ENCODE assay signal across 8 mouse cellular contexts in the genomic region with DNA sequence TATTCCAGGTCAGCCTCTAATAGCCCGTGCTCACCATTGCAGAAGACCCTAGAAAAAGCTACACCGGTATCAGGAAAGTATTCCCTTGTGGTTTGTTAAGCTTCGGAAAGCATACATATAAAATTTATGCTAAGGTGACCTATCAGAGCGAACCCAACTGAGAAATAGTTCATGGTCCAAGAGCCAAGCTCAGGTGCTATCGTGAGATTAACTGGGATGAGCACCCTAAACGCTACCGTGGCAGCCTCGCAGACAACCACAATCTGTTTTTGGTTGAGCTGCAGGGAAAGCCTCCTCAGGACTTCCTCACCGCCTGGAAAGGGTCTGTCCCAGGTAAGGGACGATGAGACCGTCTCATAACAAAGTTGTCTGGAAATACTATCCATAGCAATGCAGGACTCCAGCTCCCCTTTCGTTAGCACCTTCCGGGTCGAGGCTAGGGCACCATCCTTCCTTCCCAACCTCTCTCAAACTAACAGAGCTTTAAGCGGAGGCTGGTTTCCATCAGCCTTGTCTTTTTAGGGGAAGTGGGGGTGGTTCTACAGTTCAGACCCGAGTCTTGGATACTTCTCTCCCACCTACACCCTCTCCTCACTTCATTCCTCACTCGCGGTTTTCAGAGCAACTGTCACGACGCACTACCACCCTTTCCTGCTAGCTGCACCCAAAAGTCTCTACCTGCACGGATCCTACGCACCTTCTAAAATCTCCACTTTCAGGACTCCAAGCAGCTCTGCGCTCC. TPM values are rescaled to one million over a fixed set of nuclear protein-coding genes. Genes with fewer than 3 reads are reported as not detected.
DNase-seq lines count a peak whose midpoint lies in the region; ATAC-seq lines count a peak whose summit lies in the region.

No protein-coding gene starts in this region.

- peak overlapping the region; percentile 86 for H3K4me2 ChIP-seq in hindbrain, embryonic 16.5 days (ENCODE audit: low read length)
- peak overlapping the region; percentile 98 for H3K4me2 ChIP-seq in midbrain, embryonic 11.5 days

- peak overlapping the region; percentile 98 for H3K9ac ChIP-seq in hindbrain, embryonic 16.5 days (ENCODE audit: low read depth, low read length)
- H3K9ac ChIP-seq in midbrain, embryonic 11.5 days (ENCODE audit: low read length): peak overlapping the region; percentile 91

- H3K9me3 ChIP-seq in hindbrain, embryonic 16.5 days (ENCODE audit: control insufficient read depth, low read length): no peaks in the 10 kb centered on the region
- H3K9me3 ChIP-seq in midbrain, embryonic 11.5 days (ENCODE audit: control insufficient read depth, low read length): no peaks in the 10 kb centered on the region

- peak; percentile 55 for ATAC-seq in frontal cortex, adult (ENCODE audit: low TSS enrichment)
- ATAC-seq in hindbrain, embryonic 16.5 days: no peak
- ATAC-seq in midbrain, embryonic 11.5 days (ENCODE audit: low FRiP score): no peak
- no peak; the same call in 1 of the 2 replicates for ATAC-seq in erythroid progenitor cell, adult 5-6 weeks (replicated peaks; ENCODE audit: low FRiP score, poor library complexity, severe bottlenecking)

- peaks cover 37% of the 10 kb centered on the region for H3K4me1 ChIP-seq in hindbrain, embryonic 16.5 days (ENCODE audit: control insufficient read depth, insufficient read depth, low read depth, low read length)
- peaks cover 24% of the 10 kb centered on the region for H3K4me1 ChIP-seq in midbrain, embryonic 11.5 days (ENCODE audit: control insufficient read depth, insufficient read depth, low read length)

- H3K4me3 ChIP-seq in hindbrain, embryonic 16.5 days (ENCODE audit: low read length): peak overlapping the region; percentile 83
- peak overlapping the region; percentile 83 for H3K4me3 ChIP-seq in midbrain, embryonic 11.5 days (ENCODE audit: low read depth, low read length)

- DNase-seq in frontal cortex, postnatal 10 days (ENCODE audit: low spot score in 2 of 2): no peak
- peak; percentile 36 for DNase-seq in thymus, postnatal 4 days
- DNase-seq in thymus, postnatal 25 days: no peak
- no peak for DNase-seq in midbrain, embryonic 11.5 days (ENCODE audit: low spot score, missing footprints)
- DNase-seq in ovary, postnatal 14 days (ENCODE audit: low spot score): no peak

- no peaks in the 10 kb centered on the region for H3K36me3 ChIP-seq in hindbrain, embryonic 16.5 days (ENCODE audit: control insufficient read depth, insufficient read depth, low read length)
- no peaks in the 10 kb centered on the region for H3K36me3 ChIP-seq in midbrain, embryonic 11.5 days (ENCODE audit: control insufficient read depth, insufficient read depth, low read length)

- 7% methylated on average over 23 of the region's 23 CpGs for WGBS in hindbrain, embryonic 16.5 days
- WGBS in midbrain, embryonic 11.5 days: 12% methylated on average over 23 of the region's 23 CpGs

- H3K27ac ChIP-seq in hindbrain, embryonic 16.5 days (ENCODE audit: low read depth, low read length): peak overlapping the region; percentile 89
- H3K27ac ChIP-seq in midbrain, embryonic 11.5 days (ENCODE audit: low read depth, low read length): peak overlapping the region; percentile 71; the same call in 1 of the 2 replicates

- H3K27me3 ChIP-seq in hindbrain, embryonic 16.5 days (replicated peaks; ENCODE audit: control insufficient read depth, insufficient read depth, low read length): no peaks in the 10 kb centered on the region
- H3K27me3 ChIP-seq in midbrain, embryonic 11.5 days (ENCODE audit: control insufficient read depth, insufficient read depth, low read length): peaks cover 24% of the 10 kb centered on the region

RNA-seq across cellular contexts. Expression of a gene that starts 3.0 kb away (rescaled TPM):
- 9.4 and 10.8 TPM in 2 replicates for polyA plus RNA-seq in hindbrain, embryonic 16.5 days (2015; fragmentation: Nextera tagmentation; extraction: Ambion mirVana)
- polyA plus RNA-seq in midbrain, embryonic 11.5 days (2014; fragmentation: Nextera tagmentation; extraction: Ambion mirVana): 10.0 and 11.1 TPM in 2 replicates
- total RNA-seq in erythroid progenitor cell, adult 5-6 weeks (2015; ENCODE audit: low replicate concordance): 16.2 and 36.0 TPM in 2 replicates
- 22.6 and 30.4 TPM in 2 replicates for total RNA-seq in erythroid progenitor cell, adult 5-6 weeks (2017; ENCODE audit: low replicate concordance)

RNA-seq across cellular contexts. Expression of a gene that starts 43.4 kb away (rescaled TPM):
- polyA plus RNA-seq in hindbrain, embryonic 16.5 days (2015; fragmentation: Nextera tagmentation; extraction: Ambion mirVana): 0.18 and 0.27 TPM in 2 replicates
- 0.07 TPM in 1 of 2 replicates, not detected in the other for polyA plus RNA-seq in midbrain, embryonic 11.5 days (2014; fragmentation: Nextera tagmentation; extraction: Ambion mirVana)
- not detected in 2 replicates for total RNA-seq in erythroid progenitor cell, adult 5-6 weeks (2015; ENCODE audit: low replicate concordance)
- not detected in 2 replicates for total RNA-seq in erythroid progenitor cell, adult 5-6 weeks (2017; ENCODE audit: low replicate concordance)
